Mouse (Mus musculus): Measurements from ENCODE around the gene Lpcat2. TPM values are rescaled to one million over a fixed set of nuclear protein-coding genes. Genes with fewer than 3 reads are reported as not detected.

Gene Lpcat2
- polyA plus RNA-seq (2021) = 7.9 TPM

GRCm38 (mm10) chr8:92855171-92855894 is at the start of gene Lpcat2:
Gene Lpcat2 (plus strand): TSS chr8:92855339.
- in situ Hi-C loops (cut with MboI; ENCODE audit: low pct_unique_long_range_greater_than_20kb) = loop anchor here (5.0 kb wide), 1 partner anchor 33 kb away; no protein-coding TSS in a partner anchor
- CTCF ChIA-PET = interaction anchor here (1.0 to 2.0 kb wide), 2 partner anchors 12 to 37 kb away, joined by 4 to 6 read pairs; no protein-coding TSS in a partner anchor
- H3K27me3 ChIP-seq = no peaks in the 10 kb centered on the region
- ATAC-seq = peak; percentile 63
- TF ChIP-seq CTCF (IDR thresholded peaks at IDR 0.05) = no peak
- DNase-seq (ENCODE audit: low read depth, low spot score) = no peak
- POLR2A ChIA-PET = no interaction called here

DNA sequence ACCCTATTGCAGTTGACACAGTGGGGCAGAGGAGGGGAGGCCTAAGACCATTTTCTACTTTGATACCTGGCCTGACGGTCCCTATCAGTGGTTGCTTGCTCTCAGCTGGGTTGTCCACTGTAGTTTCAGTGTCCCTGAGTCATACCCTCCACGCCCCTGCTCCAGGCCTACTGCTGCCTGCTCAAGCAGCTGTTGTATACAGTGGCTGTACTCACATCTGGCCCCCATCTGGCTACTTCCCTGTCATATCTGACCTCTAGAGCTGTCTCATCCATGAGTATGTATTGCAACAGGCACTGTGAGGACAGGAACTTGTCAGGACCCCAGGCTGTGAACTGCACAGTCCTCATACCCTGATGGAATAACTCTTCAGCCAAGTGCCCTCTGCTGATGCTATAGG is 42.4 kb upstream of the Lpcat2 start:
- CTCF ChIA-PET = interaction anchor here (1.4 kb wide), 1 partner anchor 78 kb away, joined by 3 read pairs; no protein-coding TSS in a partner anchor

DNA sequence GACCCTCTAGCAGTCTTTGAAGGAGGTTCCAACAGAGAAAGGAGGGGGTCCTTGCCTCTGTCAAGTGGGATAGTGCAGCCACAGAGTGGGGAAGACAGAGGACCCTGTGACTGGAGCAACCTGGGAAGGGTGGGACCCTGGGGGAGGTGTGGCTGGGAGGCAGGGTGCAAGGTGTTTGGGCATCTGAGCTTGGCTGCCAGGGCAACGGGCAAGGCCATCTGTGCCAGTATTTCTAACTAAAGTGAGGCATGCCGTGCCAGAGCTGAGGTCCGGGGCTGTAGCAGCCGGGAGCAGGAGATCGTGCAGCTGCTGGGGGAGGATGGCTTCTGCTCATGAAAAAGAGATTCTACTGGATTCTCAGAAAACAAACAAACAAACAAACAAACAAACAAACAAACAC is 39.5 kb upstream of the Lpcat2 start:
- ATAC-seq (no peak), DNase-seq (ENCODE audit: low read depth, low spot score) (no peak)
- POLR2A ChIA-PET = no interaction called here
- no peaks in the 10 kb centered on the region for H3K27me3 ChIP-seq
- CTCF ChIA-PET = interaction anchor here (6.4 kb wide), 1 partner anchor 64 kb away, joined by 78 read pairs; no protein-coding TSS in a partner anchor
- no peak for TF ChIP-seq CTCF (IDR thresholded peaks at IDR 0.05)
- in situ Hi-C loops (cut with MboI; ENCODE audit: low pct_unique_long_range_greater_than_20kb) = no loop called here

More for the DNA sequence above, 42.4 kb upstream of the Lpcat2 start:
- ATAC-seq (no peak), DNase-seq (ENCODE audit: low read depth, low spot score) (no peak)
- no peaks in the 10 kb centered on the region for H3K27me3 ChIP-seq
- TF ChIP-seq CTCF (IDR thresholded peaks at IDR 0.05) = no peak
- in situ Hi-C loops (cut with MboI; ENCODE audit: low pct_unique_long_range_greater_than_20kb) = loop anchor here (5.0 kb wide), 1 partner anchor 180 kb away; no protein-coding TSS in a partner anchor
- POLR2A ChIA-PET = no interaction called here

GRCm38 (mm10) chr8:92817928-92818818 is 37.0 kb upstream of the Lpcat2 start:
- no peaks in the 10 kb centered on the region for H3K27me3 ChIP-seq
- in situ Hi-C loops (cut with MboI; ENCODE audit: low pct_unique_long_range_greater_than_20kb) = no loop called here
- DNase-seq (ENCODE audit: low read depth, low spot score) (peak; percentile 58), ATAC-seq (peak; percentile 90)
- ChIA-PET POLR2A (interaction anchor here (0.5 to 1.0 kb wide), 2 partner anchors 49 to 80 kb away, joined by 3 to 4 read pairs; no protein-coding TSS in a partner anchor), CTCF (interaction anchor here (0.7 to 6.4 kb wide), 23 partner anchors 12 to 194 kb away, joined by 3 to 78 read pairs (median 5); partner anchors contain the start of gene Lpcat2)
- TF ChIP-seq CTCF (IDR thresholded peaks at IDR 0.05) = peak; percentile 99

DNA sequence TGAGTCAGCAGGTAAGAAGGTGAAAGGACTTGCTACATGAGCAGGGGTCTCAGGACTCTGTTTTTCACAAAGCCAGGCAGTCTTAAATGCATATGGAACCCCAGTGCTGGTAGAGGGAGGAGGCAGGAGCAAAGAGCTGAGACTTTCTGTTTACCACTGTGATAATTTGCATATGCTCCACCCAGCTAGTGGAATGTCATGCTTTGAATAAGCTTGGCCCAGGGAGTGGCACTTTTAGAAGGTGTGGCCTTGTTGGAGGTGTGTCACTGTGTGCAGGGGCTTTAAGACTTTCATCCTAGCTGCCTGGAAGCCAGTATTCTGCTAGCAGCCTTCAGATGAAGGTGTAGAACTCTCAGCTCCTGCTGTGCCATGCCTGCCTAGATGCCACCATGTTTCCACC is 34.0 kb upstream of the Lpcat2 start:
- CTCF ChIA-PET = interaction anchor here (0.9 to 6.4 kb wide), 7 partner anchors 29 to 189 kb away, joined by 3 to 78 read pairs (median 4); no protein-coding TSS in a partner anchor
- no peaks in the 10 kb centered on the region for H3K27me3 ChIP-seq
- POLR2A ChIA-PET = no interaction called here
- in situ Hi-C loops (cut with MboI; ENCODE audit: low pct_unique_long_range_greater_than_20kb) = loop anchor here (5.0 to 10.0 kb wide), 2 partner anchors 36 to 64 kb away; partner anchors contain the start of gene Lpcat2
- DNase-seq (ENCODE audit: low read depth, low spot score) (no peak), ATAC-seq (no peak)
- no peak for TF ChIP-seq CTCF (IDR thresholded peaks at IDR 0.05)

DNA sequence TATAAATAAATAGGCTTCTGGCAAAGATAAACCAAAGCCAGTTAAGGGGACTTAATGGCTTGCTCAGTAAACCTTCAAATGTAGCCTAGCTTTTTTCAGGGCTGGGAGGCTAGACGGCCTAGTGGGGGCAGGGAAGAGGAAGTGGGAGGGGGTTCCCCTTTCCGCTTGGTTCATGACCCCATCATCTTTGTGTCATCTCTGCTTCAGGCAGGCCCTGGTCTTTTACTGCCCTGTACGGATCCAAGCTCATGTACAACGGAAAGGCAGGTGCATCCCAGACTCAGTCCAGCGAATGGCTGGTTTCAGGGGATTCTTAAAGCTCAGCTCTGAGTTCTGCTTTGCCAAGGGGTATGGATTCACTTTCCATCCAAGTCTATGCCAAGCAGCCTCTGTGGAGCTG is 32.8 kb upstream of the Lpcat2 start:
- CTCF ChIA-PET = no interaction called here
- no peaks in the 10 kb centered on the region for H3K27me3 ChIP-seq
- POLR2A ChIA-PET = interaction anchor here (0.7 kb wide), 1 partner anchor 461 kb away, joined by 3 read pairs; no protein-coding TSS in a partner anchor
- no peak for TF ChIP-seq CTCF (IDR thresholded peaks at IDR 0.05)
- DNase-seq (ENCODE audit: low read depth, low spot score) = no peak
- no peak for ATAC-seq
- in situ Hi-C loops (cut with MboI; ENCODE audit: low pct_unique_long_range_greater_than_20kb) = loop anchor here (5.0 to 10.0 kb wide), 2 partner anchors 35 to 62 kb away; partner anchors contain the start of gene Lpcat2

GRCm38 (mm10) chr8:92825991-92826390 is 29.1 kb upstream of the Lpcat2 start:
- ChIA-PET CTCF (interaction anchor here (0.9 to 1.3 kb wide), 3 partner anchors 21 to 169 kb away, joined by 3 to 4 read pairs (median 3); no protein-coding TSS in a partner anchor), POLR2A (interaction anchor here (0.6 kb wide), 1 partner anchor 97 kb away, joined by 3 read pairs; no protein-coding TSS in a partner anchor)
- no peak for TF ChIP-seq CTCF (IDR thresholded peaks at IDR 0.05)
- DNase-seq (ENCODE audit: low read depth, low spot score) = no peak
- no peak for ATAC-seq
- H3K27me3 ChIP-seq = no peaks in the 10 kb centered on the region
- in situ Hi-C loops (cut with MboI; ENCODE audit: low pct_unique_long_range_greater_than_20kb) = loop anchor here (10.0 to 25.0 kb wide), 3 partner anchors 59 to 1439 kb away; partner anchors contain the start of gene Amfr

DNA sequence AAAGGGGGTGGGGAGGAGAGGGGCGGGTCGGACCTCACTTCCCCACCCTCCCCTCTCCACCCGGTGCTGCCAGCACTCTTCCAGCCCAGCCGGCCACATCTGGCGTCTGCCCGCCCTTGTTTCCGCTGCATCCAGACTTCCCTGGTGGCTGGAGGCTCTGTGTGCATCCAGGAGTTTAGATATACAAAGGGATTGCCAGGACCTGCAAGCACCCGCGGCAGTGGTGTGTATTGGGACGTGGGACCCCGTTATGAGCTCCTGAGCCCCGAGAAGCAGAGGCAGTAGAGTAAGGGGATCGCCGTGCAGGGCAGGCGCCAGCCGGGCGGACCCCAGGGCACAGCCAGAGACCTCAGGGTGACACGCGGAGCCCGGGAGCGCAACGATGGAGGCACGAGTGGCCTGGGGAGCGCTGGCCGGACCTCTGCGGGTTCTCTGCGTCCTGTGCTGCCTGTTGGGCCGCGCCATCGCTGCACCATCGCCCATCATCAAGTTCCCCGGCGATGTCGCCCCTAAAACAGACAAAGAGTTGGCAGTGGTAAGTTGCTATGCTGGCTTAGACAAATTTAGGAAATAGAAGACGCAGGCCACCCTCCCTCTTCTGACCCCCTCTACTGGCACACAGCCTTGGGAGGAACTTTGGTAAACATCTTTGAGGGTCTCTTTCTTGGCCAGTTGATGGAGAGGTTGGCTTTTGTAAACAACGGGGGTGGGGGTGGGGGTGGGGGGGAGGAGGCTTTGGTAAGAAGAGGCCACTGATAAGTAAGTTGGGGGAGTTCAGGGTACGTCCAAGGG is 27.7 kb upstream of the Lpcat2 start, which contains the start of gene Mmp2:
Gene Mmp2 (plus strand): TSS at position 49 of the 792 bp plus-strand sequence.
- in situ Hi-C loops (cut with MboI; ENCODE audit: low pct_unique_long_range_greater_than_20kb) = loop anchor here (10.0 to 25.0 kb wide), 3 partner anchors 57 to 1440 kb away; partner anchors contain the start of gene Amfr
- DNase-seq (ENCODE audit: low read depth, low spot score) = no peak
- POLR2A ChIA-PET = no interaction called here

DNA sequence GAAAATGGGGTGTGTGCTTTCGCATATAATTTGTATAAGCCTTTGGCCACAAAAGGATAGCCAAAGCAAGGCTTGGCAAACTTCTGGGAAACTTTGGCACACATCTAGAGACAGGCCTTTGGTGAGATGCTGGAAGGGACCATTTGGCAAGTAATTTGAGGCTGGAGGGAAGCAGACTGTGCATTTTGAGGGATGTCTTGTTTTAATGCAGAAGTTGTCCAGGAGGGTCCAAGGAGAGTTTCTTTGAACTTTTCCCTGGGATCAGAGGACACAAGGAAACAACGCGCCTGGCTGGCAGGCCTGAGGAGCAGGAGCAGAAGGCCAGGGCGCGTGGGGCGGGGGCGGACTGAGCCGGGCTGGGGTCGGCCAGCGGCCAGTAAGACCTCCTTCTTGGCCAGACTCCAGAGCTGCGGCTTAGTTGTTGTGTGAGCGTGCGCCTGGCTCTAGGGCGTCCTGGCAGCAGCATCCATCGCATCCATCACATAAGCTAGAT is 26.8 kb upstream of the Lpcat2 start:
- TF ChIP-seq CTCF (IDR thresholded peaks at IDR 0.05) = no peak
- POLR2A ChIA-PET = no interaction called here
- CTCF ChIA-PET = no interaction called here

More for the DNA sequence above, 27.7 kb upstream of the Lpcat2 start, which contains the start of gene Mmp2:
- CTCF ChIA-PET = interaction anchor here (1.0 to 1.3 kb wide), 2 partner anchors 39 to 183 kb away, joined by 3 read pairs; no protein-coding TSS in a partner anchor
- H3K27me3 ChIP-seq = no peaks in the 10 kb centered on the region
- no peak for ATAC-seq
- no peak for TF ChIP-seq CTCF (IDR thresholded peaks at IDR 0.05)

More for the DNA sequence above, 26.8 kb upstream of the Lpcat2 start:
- in situ Hi-C loops (cut with MboI; ENCODE audit: low pct_unique_long_range_greater_than_20kb) = loop anchor here (10.0 to 25.0 kb wide), 3 partner anchors 57 to 1441 kb away; partner anchors contain the start of gene Amfr
- ATAC-seq = no peak
- H3K27me3 ChIP-seq = no peaks in the 10 kb centered on the region
- DNase-seq (ENCODE audit: low read depth, low spot score) = no peak
